Mouse (Mus musculus) heart, embryonic 13.5 days (tissue): ENCODE measurements around the gene Dcaf6. TPM values are rescaled to one million over a fixed set of nuclear protein-coding genes. Genes with fewer than 3 reads are reported as not detected.

ENCODE experiments used
- ATAC-seq: fragments of 200-750 bp; cut with Nextera tagmentation; 2 replicates; pipeline ENCODE4 v1.8.0; 2017; ENCODE audit warnings: moderate TSS enrichment; ENCODE audit not compliant: insufficient number of reproducible peaks, low FRiP score, low TSS enrichment; ENCODE audit errors: extremely low read depth
- H3K27ac ChIP-seq: fragments of 300-500 bp; sonication (generic); replicated peaks from 2 replicates; pipeline ENCODE4 v1.5.1; 2015; ENCODE audit warnings: moderate library complexity, mild to moderate bottlenecking, inconsistent platforms
- H3K27me3 ChIP-seq: fragments of 300-500 bp; sonication (generic); replicated peaks from 2 replicates; pipeline ENCODE4 v1.6.1; 2015; ENCODE audit warnings: mild to moderate bottlenecking, inconsistent platforms
- H3K36me3 ChIP-seq: fragments of 300-500 bp; sonication (generic); 2 replicates; pipeline ENCODE4 v1.6.1; 2015; ENCODE audit warnings: mild to moderate bottlenecking, inconsistent platforms
- H3K4me1 ChIP-seq: fragments of 300-500 bp; sonication (generic); 2 replicates; pipeline ENCODE4 v1.6.1; 2015; ENCODE audit warnings: inconsistent platforms
- H3K4me2 ChIP-seq: fragments of 300-500 bp; sonication (generic); 2 replicates; pipeline ENCODE4 v1.6.1; 2015; ENCODE audit warnings: inconsistent platforms, mild to moderate bottlenecking, moderate library complexity
- H3K4me3 ChIP-seq: fragments of 300-500 bp; sonication (generic); 2 replicates; pipeline ENCODE4 v1.5.1; 2015; ENCODE audit warnings: moderate library complexity, mild to moderate bottlenecking, inconsistent platforms
- H3K9ac ChIP-seq: fragments of 300-500 bp; sonication (generic); 2 replicates; pipeline ENCODE4 v1.6.1; 2015; ENCODE audit warnings: inconsistent platforms, mild to moderate bottlenecking, moderate library complexity
- H3K9me3 ChIP-seq: fragments of 300-500 bp; sonication (generic); 2 replicates; pipeline ENCODE4 v1.6.1; 2016; ENCODE audit warnings: inconsistent platforms
- WGBS: fragments of 180-500 bp; shearing (Covaris S2); methylation state at CpG from one replicate; pipeline ENCODE4 v1.1.7; 2015; ENCODE audit warnings: mixed read lengths; 5-methylcytosine and 5-hydroxymethylcytosine counted together
- polyA plus RNA-seq: library from polyadenylated mRNA; unstranded; fragments of >200 nt; fragmentation: Nextera tagmentation; extraction: Ambion mirVana; gene quantifications from 2 replicates; pipeline ENCODE4 v1.2.1, GENCODE M21; 2015

Gene Dcaf6
- polyA plus RNA-seq, 1 experiment from 2014 or later: 15.2 TPM

DNA sequence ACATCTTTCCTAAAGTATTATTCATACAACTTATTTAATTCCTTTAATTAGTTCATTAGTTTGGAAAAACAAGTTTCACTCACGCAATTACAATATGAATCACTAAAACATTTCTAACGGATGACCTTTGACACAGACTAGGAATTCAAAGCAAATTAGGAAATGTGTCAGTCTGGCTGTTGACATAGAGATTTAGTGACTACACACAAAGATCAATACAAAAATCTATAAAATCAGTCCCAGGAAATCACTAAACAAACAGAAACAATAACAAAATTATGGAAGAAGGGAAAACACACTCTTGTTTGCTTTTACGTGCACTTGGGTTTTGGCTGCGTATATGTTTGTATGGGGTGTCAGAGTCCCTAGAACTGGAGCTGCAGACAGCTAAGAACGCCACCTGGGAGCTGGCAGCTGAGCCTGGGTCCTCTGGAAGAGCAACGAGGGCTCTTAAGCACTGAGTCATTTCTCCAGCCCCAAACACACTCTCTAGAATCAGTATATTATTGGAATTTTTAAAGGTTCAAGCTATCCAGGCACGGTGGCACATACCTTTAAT lies 38.8 kb downstream of the Dcaf6 start:
- H3K9ac ChIP-seq: no peak overlapping the region
- H3K27me3 ChIP-seq: no peaks in the 10 kb centered on the region
- no peaks in the 10 kb centered on the region for H3K4me1 ChIP-seq
- no peaks in the 10 kb centered on the region for H3K9me3 ChIP-seq
- no peak overlapping the region for H3K4me2 ChIP-seq
- no peak overlapping the region for H3K4me3 ChIP-seq
- no peak for ATAC-seq
- H3K36me3 ChIP-seq: peaks cover 20% of the 10 kb centered on the region
- no peak overlapping the region for H3K27ac ChIP-seq
- WGBS: 78% methylated on average over 7 of the region's 7 CpGs

DNA sequence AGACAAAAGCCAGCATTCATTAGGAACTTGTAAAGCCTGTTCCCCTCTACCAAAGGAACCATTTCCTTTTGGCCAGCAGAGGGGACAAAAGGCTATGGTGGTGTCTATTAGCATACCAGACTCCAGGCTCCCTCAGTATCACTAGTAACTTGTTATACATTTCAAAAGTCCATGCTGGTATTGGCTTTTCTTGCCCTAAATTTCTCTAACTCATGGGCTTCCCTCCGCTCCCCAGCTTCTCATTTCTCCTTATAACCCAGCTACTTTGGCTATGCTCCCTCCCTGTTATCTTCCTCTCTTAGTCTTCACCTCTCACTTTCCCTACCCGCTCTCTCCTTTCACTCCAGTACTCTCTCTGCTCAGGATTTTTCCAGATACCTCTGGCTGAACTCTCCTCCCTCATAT lies 63.9 kb downstream of the Dcaf6 start:
- WGBS: 67% methylated on average over 2 of the region's 2 CpGs
- Histone ChIP-seq H3K36me3 (peaks cover 15% of the 10 kb centered on the region), H3K27ac (no peak overlapping the region), H3K4me1 (0 out of 2 replicates have a peak, but pooled peaks cover 3% of the 10 kb centered on the region), H3K4me2 (no peak overlapping the region), H3K9ac (no peak overlapping the region), H3K4me3 (no peak overlapping the region), H3K27me3 (no peaks in the 10 kb centered on the region), H3K9me3 (no peaks in the 10 kb centered on the region)
- ATAC-seq: no peak

DNA sequence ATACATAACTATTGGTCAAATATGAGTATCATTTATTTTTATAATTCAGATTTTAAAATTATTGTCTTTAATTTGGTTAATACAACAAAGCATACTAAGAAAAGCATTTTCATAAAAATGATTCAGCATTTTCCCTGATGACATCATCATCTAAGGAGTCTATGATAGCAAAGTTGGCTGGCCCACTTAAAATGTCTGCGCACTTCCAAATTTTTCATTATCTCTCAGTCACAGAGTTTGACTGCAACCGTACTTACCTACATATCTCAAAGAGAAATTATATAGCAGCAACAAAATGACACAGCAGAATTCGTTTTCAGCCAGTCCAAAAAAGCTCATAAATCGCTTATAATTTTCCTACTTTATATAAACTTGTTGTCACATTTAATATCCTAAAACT lies 64.3 kb downstream of the Dcaf6 start:
- Histone ChIP-seq H3K27me3 (no peaks in the 10 kb centered on the region), H3K9ac (no peak overlapping the region), H3K4me1 (0 out of 2 replicates have a peak, but pooled peaks cover 3% of the 10 kb centered on the region), H3K9me3 (no peaks in the 10 kb centered on the region), H3K4me3 (no peak overlapping the region), H3K27ac (no peak overlapping the region), H3K4me2 (no peak overlapping the region), H3K36me3 (peaks cover 15% of the 10 kb centered on the region)
- ATAC-seq: no peak
- WGBS: 87% methylated on average over 4 of the region's 4 CpGs

DNA sequence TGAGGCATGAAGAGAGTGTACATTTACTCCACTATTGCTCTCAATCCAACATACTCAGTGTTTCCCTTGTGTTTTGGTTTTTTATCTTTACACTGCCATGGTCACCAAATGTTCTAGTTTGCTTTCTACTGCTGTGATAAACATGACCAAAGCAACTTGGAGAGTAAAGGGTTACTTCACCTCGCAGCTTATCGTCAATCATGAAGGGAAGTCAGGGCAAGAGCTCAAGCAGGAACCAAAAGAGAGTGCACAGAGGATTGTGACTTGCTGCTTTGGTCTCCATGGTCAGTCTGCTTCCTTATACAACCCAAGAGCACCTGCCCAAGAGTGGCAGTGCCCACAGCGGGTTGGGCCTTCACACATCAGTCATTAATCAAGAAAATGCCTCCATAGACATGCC lies 65.4 kb downstream of the Dcaf6 start:
- Histone ChIP-seq H3K4me3 (no peak overlapping the region), H3K27me3 (no peaks in the 10 kb centered on the region), H3K9ac (no peak overlapping the region), H3K4me1 (0 out of 2 replicates have a peak, but pooled peaks cover 3% of the 10 kb centered on the region), H3K4me2 (no peak overlapping the region), H3K27ac (no peak overlapping the region), H3K36me3 (peaks cover 18% of the 10 kb centered on the region), H3K9me3 (no peaks in the 10 kb centered on the region)
- 39% methylated on average over 3 of the region's 3 CpGs for WGBS
- ATAC-seq: no peak

DNA sequence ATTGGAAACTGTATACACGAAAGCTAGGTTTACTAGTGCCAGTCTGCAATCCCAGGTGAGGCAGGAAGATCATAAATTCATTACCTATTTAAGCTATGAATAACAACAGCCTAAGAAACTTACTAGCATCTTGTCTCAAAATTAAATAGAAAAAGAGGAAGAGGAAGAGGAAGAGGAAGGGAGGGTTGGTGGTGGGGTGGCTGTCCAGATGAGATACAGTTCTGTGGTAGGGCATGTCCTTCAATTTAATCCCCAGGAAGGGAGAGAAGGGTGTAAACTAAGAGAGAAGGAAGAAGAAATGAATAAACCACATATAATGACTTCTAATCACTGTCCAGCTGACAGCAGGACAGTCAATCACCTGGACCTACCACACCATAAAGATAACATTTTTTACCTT lies 67.2 kb downstream of the Dcaf6 start:
- H3K9me3 ChIP-seq: no peaks in the 10 kb centered on the region
- H3K9ac ChIP-seq: no peak overlapping the region
- no peak overlapping the region for H3K4me3 ChIP-seq
- H3K27me3 ChIP-seq: no peaks in the 10 kb centered on the region
- H3K4me1 ChIP-seq: 0 out of 2 replicates have a peak, but pooled peaks cover 3% of the 10 kb centered on the region
- H3K4me2 ChIP-seq: no peak overlapping the region
- H3K36me3 ChIP-seq: peaks cover 26% of the 10 kb centered on the region
- ATAC-seq: no peak
- no peak overlapping the region for H3K27ac ChIP-seq
- 72% methylated on average over 1 of the region's 1 CpGs for WGBS

DNA sequence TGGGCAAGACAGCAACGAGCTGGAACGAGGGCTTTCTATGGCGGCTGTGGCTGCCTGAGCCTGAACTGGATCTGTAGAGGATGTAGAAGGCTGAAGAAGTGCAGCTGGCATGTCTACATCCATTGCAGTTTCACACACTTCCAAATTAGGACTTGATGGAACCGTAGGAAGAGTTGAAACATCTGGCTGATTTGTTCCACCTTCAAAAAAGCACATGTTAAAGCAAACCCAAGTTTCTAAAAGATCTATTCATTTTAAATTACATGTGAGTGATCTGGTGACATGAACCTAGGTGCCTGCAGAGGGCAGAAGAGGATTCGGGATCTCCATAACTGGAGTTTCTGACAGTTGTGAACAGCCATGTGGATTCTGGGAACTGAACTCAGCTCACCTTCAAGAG lies 71.6 kb downstream of the Dcaf6 start:
- H3K36me3 ChIP-seq: peaks cover 37% of the 10 kb centered on the region
- no peaks in the 10 kb centered on the region for H3K4me1 ChIP-seq
- H3K4me3 ChIP-seq: no peak overlapping the region
- H3K27ac ChIP-seq: no peak overlapping the region
- WGBS: 65% methylated on average over 5 of the region's 5 CpGs
- H3K4me2 ChIP-seq: no peak overlapping the region
- no peaks in the 10 kb centered on the region for H3K27me3 ChIP-seq
- no peaks in the 10 kb centered on the region for H3K9me3 ChIP-seq
- ATAC-seq: no peak
- no peak overlapping the region for H3K9ac ChIP-seq

DNA sequence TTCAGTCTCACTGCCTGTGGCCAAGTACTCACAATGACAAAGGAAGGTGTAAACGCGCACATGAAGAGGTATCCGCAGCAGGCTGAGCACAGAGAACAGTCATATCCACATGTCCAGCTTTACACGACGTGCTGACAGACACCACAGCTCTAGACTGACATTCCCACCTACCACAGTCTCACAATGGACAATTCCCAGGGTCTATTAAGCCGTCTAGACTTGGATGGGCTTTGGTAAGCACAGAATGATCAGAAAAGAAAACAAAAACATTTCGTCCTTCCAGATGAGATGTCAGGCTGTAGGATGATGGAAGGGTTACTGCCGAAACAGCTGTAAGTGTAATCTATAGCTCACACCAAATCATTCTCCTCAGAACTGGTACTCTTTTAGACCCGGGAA lies 73.8 kb downstream of the Dcaf6 start:
- no peak overlapping the region for H3K9ac ChIP-seq
- no peak for ATAC-seq
- peaks cover 32% of the 10 kb centered on the region for H3K36me3 ChIP-seq
- H3K4me2 ChIP-seq: no peak overlapping the region
- H3K27ac ChIP-seq: no peak overlapping the region
- H3K27me3 ChIP-seq: no peaks in the 10 kb centered on the region
- no peaks in the 10 kb centered on the region for H3K9me3 ChIP-seq
- H3K4me3 ChIP-seq: no peak overlapping the region
- WGBS: 63% methylated on average over 9 of the region's 9 CpGs
- no peaks in the 10 kb centered on the region for H3K4me1 ChIP-seq

DNA sequence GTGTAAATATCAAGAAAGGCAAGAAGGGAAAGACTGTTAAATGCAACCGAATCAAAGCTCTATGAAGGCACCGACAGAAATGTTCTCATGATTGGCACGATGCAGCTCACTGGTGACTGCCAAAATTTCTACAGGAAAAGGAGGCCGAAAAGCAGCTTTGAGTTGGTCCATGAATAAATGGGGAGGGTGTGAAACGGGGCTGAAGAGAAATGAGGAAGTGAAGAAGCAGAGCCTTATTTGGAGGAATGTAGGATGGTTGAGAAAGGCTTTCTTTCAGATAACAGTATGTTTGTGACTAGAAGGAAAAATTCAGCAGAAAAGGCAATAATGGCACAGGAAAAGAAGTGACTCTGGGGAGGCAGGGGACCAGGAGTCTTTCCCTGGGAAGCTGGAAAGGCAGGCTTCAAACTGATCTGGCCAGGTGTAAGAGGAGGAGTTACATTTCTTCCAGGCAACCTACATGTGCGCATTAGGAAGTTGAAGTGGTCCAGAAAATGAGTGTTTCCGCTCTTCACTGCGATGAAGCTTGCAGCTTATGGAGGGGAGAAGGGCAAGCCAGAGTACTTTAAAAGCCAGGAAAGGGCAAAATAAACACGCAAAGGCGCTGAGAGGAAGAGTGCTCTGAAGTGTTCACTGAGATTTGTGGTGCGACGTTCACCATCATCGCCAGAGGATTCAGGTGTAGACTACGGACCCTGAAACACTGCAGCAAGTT lies 74.3 kb downstream of the Dcaf6 start:
- no peak for ATAC-seq
- Histone ChIP-seq H3K4me1 (no peaks in the 10 kb centered on the region), H3K9ac (no peak overlapping the region), H3K9me3 (no peaks in the 10 kb centered on the region), H3K4me3 (no peak overlapping the region), H3K27me3 (no peaks in the 10 kb centered on the region), H3K27ac (no peak overlapping the region), H3K4me2 (no peak overlapping the region), H3K36me3 (peaks cover 33% of the 10 kb centered on the region)
- WGBS: 77% methylated on average over 14 of the region's 14 CpGs

DNA sequence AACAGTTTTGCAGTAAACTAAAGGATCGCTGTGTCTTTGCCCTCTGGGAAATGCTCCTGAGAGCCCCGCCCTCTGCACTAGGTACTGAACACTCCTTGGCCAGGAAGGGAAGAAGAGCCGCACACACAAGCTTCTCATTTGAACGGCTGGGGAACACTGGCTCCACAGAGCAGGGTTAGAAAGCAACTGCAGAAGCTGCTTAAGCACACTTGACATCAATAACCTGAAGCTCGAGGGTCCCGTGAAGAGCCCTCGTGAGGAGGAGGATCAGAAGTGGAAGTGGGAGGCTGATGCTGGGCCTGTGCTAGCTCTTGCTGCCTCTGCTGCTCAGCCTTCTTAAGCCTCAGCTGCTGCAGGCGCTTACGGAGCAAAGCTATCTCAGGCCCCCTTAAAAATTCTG lies 86.4 kb downstream of the Dcaf6 start:
- whole genome bisulfite sequencing: 61% methylated on average over 9 of the region's 9 CpGs
- ATAC-seq: no peak

DNA sequence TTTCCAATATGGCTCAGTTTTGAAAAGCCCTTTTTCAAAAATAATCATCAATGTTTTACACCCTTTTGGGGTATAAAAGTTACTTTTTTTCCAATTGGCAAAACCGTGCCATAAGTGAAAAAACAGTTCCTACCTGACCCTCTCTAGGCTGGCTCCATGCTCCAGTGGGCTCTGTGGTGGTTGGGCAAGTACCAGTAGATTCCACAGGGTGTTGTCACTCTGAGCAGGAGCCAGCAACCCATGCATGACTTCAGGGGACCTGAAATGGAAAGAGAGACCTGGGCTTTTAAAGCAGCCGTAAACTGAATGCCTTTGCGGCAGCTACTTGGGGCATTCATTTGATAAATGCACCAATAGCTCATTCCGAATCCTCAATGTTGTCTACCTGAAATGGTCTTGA lies 89.3 kb downstream of the Dcaf6 start:
- no peaks in the 10 kb centered on the region for H3K9me3 ChIP-seq
- H3K36me3 ChIP-seq: peaks cover 11% of the 10 kb centered on the region
- H3K27me3 ChIP-seq: no peaks in the 10 kb centered on the region
- H3K27ac ChIP-seq: no peak overlapping the region
- WGBS: 92% methylated on average over 4 of the region's 4 CpGs
- no peak overlapping the region for H3K4me3 ChIP-seq
- no peaks in the 10 kb centered on the region for H3K4me1 ChIP-seq
- no peak overlapping the region for H3K4me2 ChIP-seq
- no peak for ATAC-seq
- H3K9ac ChIP-seq: no peak overlapping the region

More for the DNA sequence above, 86.4 kb downstream of the Dcaf6 start:
- Histone ChIP-seq H3K27ac (no peak overlapping the region), H3K27me3 (no peaks in the 10 kb centered on the region), H3K36me3 (peaks cover 7% of the 10 kb centered on the region; the same call in 1 of the 2 replicates), H3K9me3 (no peaks in the 10 kb centered on the region), H3K4me1 (no peaks in the 10 kb centered on the region), H3K4me2 (no peak overlapping the region), H3K4me3 (no peak overlapping the region), H3K9ac (no peak overlapping the region)

DNA sequence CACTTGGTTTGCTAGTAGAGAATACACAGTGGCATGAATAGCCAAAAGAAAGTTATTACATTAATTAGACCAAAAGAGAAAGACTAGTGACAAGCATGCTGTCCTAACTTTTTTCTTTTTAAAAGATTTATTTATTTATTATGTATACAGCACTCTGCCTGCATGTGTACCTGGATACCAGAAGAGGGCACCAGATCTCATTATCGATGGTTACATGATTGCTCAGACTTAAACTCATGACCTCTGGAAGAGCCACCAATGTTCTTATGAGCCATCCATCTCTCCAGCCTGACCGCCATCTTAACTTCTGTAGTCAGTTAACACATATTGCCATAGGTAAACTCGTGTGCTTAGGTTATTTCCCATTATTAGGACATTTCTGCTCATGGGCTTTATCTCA lies 95.2 kb downstream of the Dcaf6 start:
- Histone ChIP-seq H3K4me2 (no peak overlapping the region), H3K9ac (no peak overlapping the region), H3K9me3 (no peaks in the 10 kb centered on the region), H3K27ac (no peak overlapping the region), H3K36me3 (peaks cover 14% of the 10 kb centered on the region), H3K4me1 (no peaks in the 10 kb centered on the region), H3K4me3 (no peak overlapping the region), H3K27me3 (no peaks in the 10 kb centered on the region)
- 87% methylated on average over 3 of the region's 3 CpGs for WGBS
- ATAC-seq: no peak

DNA sequence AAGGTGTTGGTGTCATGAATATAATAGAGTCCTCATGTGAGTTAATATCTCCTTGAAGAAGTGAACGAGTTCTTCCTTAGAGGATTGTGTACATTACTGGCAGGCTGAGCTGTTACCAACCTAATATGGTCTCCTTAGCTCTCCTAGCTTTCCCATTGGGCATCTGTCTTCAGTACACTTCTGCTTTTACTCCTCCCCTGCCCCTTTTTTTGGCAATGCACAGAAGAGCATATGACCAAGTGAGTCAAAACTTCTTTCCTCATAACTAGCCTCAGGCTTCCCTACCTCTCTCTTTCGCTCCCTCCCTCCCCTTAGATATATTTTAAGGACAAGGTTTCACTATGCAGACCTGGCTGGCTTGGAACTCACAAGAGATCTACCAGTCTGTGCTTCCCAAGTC lies 97.0 kb downstream of the Dcaf6 start:
- Histone ChIP-seq H3K4me3 (no peak overlapping the region), H3K4me1 (no peaks in the 10 kb centered on the region), H3K9ac (no peak overlapping the region), H3K36me3 (peaks cover 14% of the 10 kb centered on the region), H3K4me2 (no peak overlapping the region), H3K27ac (no peak overlapping the region), H3K9me3 (no peaks in the 10 kb centered on the region), H3K27me3 (no peaks in the 10 kb centered on the region)
- ATAC-seq: no peak
- WGBS: 80% methylated on average over 2 of the region's 2 CpGs
